Mouse (Mus musculus) urinary bladder, postnatal 14 days (tissue): ENCODE measurements at regions not wholly inside any gene's neighbourhood (a gene's known extent, or its start where the extent isn't known, plus 50 kb on each side); places are given as distances from the start of the nearest gene placed in this dataset.
A peak's percentile ranks its signal among the peaks of the same experiment; 100 is the strongest.

Experiments
- DNase-seq: peaks from one replicate; pipeline ENCODE4 v3.0.0; 2021; ENCODE audit warnings: low spot score

- DNase-seq, result no peak
Measured at GRCm38 (mm10) chr16:71952879-71953406, 355.2 kb upstream of the Robo1 start.

- DNase-seq, result peak; percentile 2
Measured at GRCm38 (mm10) chr16:71963579-71963978, 344.5 kb upstream of the Robo1 start.

- DNase-seq, result no peak
Measured at GRCm38 (mm10) chr16:71973811-71974210, 334.3 kb upstream of the Robo1 start.

- no peak for DNase-seq
Measured at GRCm38 (mm10) chr16:71997634-71998278, 310.4 kb upstream of the Robo1 start.

- DNase-seq, result no peak
Measured at GRCm38 (mm10) chr16:72027404-72028215, 280.5 kb upstream of the Robo1 start.

- no peak for DNase-seq
Measured at GRCm38 (mm10) chr16:72028216-72028610, 279.9 kb upstream of the Robo1 start.

- DNase-seq, result no peak
Measured at GRCm38 (mm10) chr16:72028798-72029197, 279.3 kb upstream of the Robo1 start.

GRCm38 (mm10) chr16:72029273-72029672 lies 278.8 kb upstream of the Robo1 start:
- DNase-seq, result no peak

GRCm38 (mm10) chr16:72068254-72068653 lies 239.9 kb upstream of the Robo1 start:
- DNase-seq, result no peak

GRCm38 (mm10) chr16:72069581-72069980 lies 238.5 kb upstream of the Robo1 start:
- DNase-seq, result no peak

GRCm38 (mm10) chr16:72071756-72072471 lies 236.2 kb upstream of the Robo1 start:
- DNase-seq, result no peak

- no peak for DNase-seq
Measured at GRCm38 (mm10) chr16:72085181-72085580, 222.9 kb upstream of the Robo1 start.

- no peak for DNase-seq
Measured at GRCm38 (mm10) chr16:72088053-72088452, 220.1 kb upstream of the Robo1 start.

GRCm38 (mm10) chr16:72088916-72089315 lies 219.2 kb upstream of the Robo1 start:
- DNase-seq, result no peak
